Mouse (Mus musculus): Measurements from ENCODE around the gene Oip5. TPM values are rescaled to one million over a fixed set of nuclear protein-coding genes. Genes with fewer than 3 reads are reported as not detected.

Gene Oip5
- total RNA-seq, 2 experiments from 2014 or later, result 1.2 to 1.7 TPM

GRCm38 (mm10) chr2:119594113-119594981, 23.9 kb downstream of the Oip5 start:
- DNase-seq (ENCODE audit: low spot score in 2 of 2), result peak; percentile 98 to 99
- intact Hi-C loops (cut with DNase I), result loop anchor here (2.0 kb wide), 1 partner anchor 48 kb away; the partner anchor contains the start of genes Chp1 and Exd1

GRCm38 (mm10) chr2:119593765-119594112, 24.5 kb downstream of the Oip5 start:
- intact Hi-C loops (cut with DNase I), result loop anchor here (2.0 kb wide), 1 partner anchor 47 kb away; the partner anchor contains the start of genes Chp1 and Exd1
- DNase-seq (ENCODE audit: low spot score in 2 of 2), result no peak

GRCm38 (mm10) chr2:119591247-119591646, 27.0 kb downstream of the Oip5 start:
- intact Hi-C loops (cut with DNase I), result no loop called here
- DNase-seq (ENCODE audit: low spot score in 2 of 2), result peak in 1 of 2 experiments; percentile 38

- intact Hi-C loops (cut with DNase I), result no loop called here
Observed at GRCm38 (mm10) chr2:119587383-119587782, 30.9 kb downstream of the Oip5 start.

GRCm38 (mm10) chr2:119584282-119584681, 34.0 kb downstream of the Oip5 start:
- DNase-seq (ENCODE audit: low spot score in 2 of 2), result no peak
- intact Hi-C loops (cut with DNase I), result no loop called here

More at GRCm38 (mm10) chr2:119587383-119587782, 30.9 kb downstream of the Oip5 start:
- peak; percentile 35 to 57 for DNase-seq (ENCODE audit: low spot score in 2 of 2)

- intact Hi-C loops (cut with DNase I), result no loop called here
- DNase-seq (ENCODE audit: low spot score in 2 of 2), result no peak
Observed at GRCm38 (mm10) chr2:119583439-119583838, 34.8 kb downstream of the Oip5 start.

- intact Hi-C loops (cut with DNase I), result no loop called here
- DNase-seq (ENCODE audit: low spot score in 2 of 2), result no peak
Observed at GRCm38 (mm10) chr2:119581571-119581970, 36.7 kb downstream of the Oip5 start.

- DNase-seq (ENCODE audit: low spot score in 2 of 2), result no peak
- intact Hi-C loops (cut with DNase I), result no loop called here
Observed at GRCm38 (mm10) chr2:119572471-119572870, 45.8 kb downstream of the Oip5 start.

GRCm38 (mm10) chr2:119566182-119566855, 52.0 kb downstream of the Oip5 start:
- intact Hi-C loops (cut with DNase I), result no loop called here

GRCm38 (mm10) chr2:119565284-119565683, 53.0 kb downstream of the Oip5 start:
- no peak for DNase-seq (ENCODE audit: low spot score in 2 of 2)
- intact Hi-C loops (cut with DNase I), result no loop called here

More at GRCm38 (mm10) chr2:119566182-119566855, 52.0 kb downstream of the Oip5 start:
- no peak for DNase-seq (ENCODE audit: low spot score in 2 of 2)

- no peak for DNase-seq (ENCODE audit: low spot score in 2 of 2)
- intact Hi-C loops (cut with DNase I), result no loop called here
Observed at GRCm38 (mm10) chr2:119561794-119562193, 56.5 kb downstream of the Oip5 start.

Other genes with a start within 250 kb of the Oip5 start
- gene Ino80, start 140.8 kb downstream of the Oip5 start, total RNA-seq (2021), result 10 to 100 TPM; 17.9 to 19.5 TPM
- gene Exd1, start 70.8 kb downstream of the Oip5 start, total RNA-seq (2021), result 1 to 10 TPM in 1 of 2 experiments, under 1 TPM in 1; 0.95 to 1.3 TPM
- 100 to 1,000 TPM; 133 to 141 TPM for gene Chp1, start 70.8 kb downstream of the Oip5 start, total RNA-seq (2021)
- 1 to 10 TPM in 1 of 2 experiments, under 1 TPM in 1; 0.57 to 1.3 TPM for gene Nusap1, start 171 bp downstream of the Oip5 start, total RNA-seq (2021)
- gene Ndufaf1, start 44.4 kb upstream of the Oip5 start, total RNA-seq (2021), result 10 to 100 TPM; 27.7 to 30.3 TPM
- 10 to 100 TPM; 59.6 to 61.6 TPM for gene Rtf1, start 56.6 kb upstream of the Oip5 start, total RNA-seq (2021)
- gene Itpka, start 123.9 kb upstream of the Oip5 start, total RNA-seq (2021), result 100 to 1,000 TPM; 171 to 177 TPM
- gene Ltk, start 142.0 kb upstream of the Oip5 start, total RNA-seq (2021), result 10 to 100 TPM; 12.4 to 13.5 TPM
- gene Rpap1, start 169.1 kb upstream of the Oip5 start, total RNA-seq (2021), result 10 to 100 TPM; 17.5 to 18.8 TPM
- 100 to 1,000 TPM; 117 to 119 TPM for gene Tyro3, start 179.3 kb upstream of the Oip5 start, total RNA-seq (2021)

Data from left cerebral cortex, postnatal 14 days (tissue).